Mouse (Mus musculus) spleen, adult 12 weeks (tissue): ENCODE data around the gene Dbr1.
"Not testable (repeated sequence)": the region's sequence is repeated elsewhere in the genome, so short reads cannot be mapped to it uniquely, and the experiment has no call there.

ENCODE experiments used
- DNase-seq: peaks from one replicate; pipeline ENCODE4 v3.0.0; 2022; ENCODE audit warnings: low spot score

Dbr1 gene

GRCm38 (mm10) chr9:99575677-99576480, at the start of gene Dbr1:
Gene Dbr1 (plus strand): TSS chr9:99575799.
- DNase-seq: peak; percentile 81

GRCm38 (mm10) chr9:99531865-99532264, 43.7 kb upstream of the Dbr1 start:
- no peak for DNase-seq

- no peak for DNase-seq
Observed at GRCm38 (mm10) chr9:99546259-99546658, 29.3 kb upstream of the Dbr1 start.

- DNase-seq: no peak
Observed at GRCm38 (mm10) chr9:99552068-99552467, 23.5 kb upstream of the Dbr1 start.

GRCm38 (mm10) chr9:99553049-99553448, 22.6 kb upstream of the Dbr1 start:
- no peak for DNase-seq

GRCm38 (mm10) chr9:99554052-99554451, 21.5 kb upstream of the Dbr1 start:
- DNase-seq: no peak

GRCm38 (mm10) chr9:99555253-99555652, 20.3 kb upstream of the Dbr1 start:
- no peak for DNase-seq

GRCm38 (mm10) chr9:99557580-99558300, 17.9 kb upstream of the Dbr1 start:
- DNase-seq: no peak

GRCm38 (mm10) chr9:99558824-99559556, 16.6 kb upstream of the Dbr1 start:
- DNase-seq: no peak

- no peak for DNase-seq
Observed at GRCm38 (mm10) chr9:99559557-99559904, 16.1 kb upstream of the Dbr1 start.

- DNase-seq: no peak
Observed at GRCm38 (mm10) chr9:99560389-99560788, 15.2 kb upstream of the Dbr1 start.

- peak; percentile 43 for DNase-seq
Observed at GRCm38 (mm10) chr9:99563714-99564113, 11.9 kb upstream of the Dbr1 start.

- DNase-seq: no peak
Observed at GRCm38 (mm10) chr9:99568023-99568346, 7.6 kb upstream of the Dbr1 start.

GRCm38 (mm10) chr9:99568347-99569070, 7.1 kb upstream of the Dbr1 start, which contains the start of gene Armc8:
Gene Armc8 (minus strand): TSS chr9:99568899.
- DNase-seq: peak; percentile 87

GRCm38 (mm10) chr9:99569071-99569397, 6.6 kb upstream of the Dbr1 start:
- no peak for DNase-seq

- DNase-seq: peak; percentile 8
Observed at GRCm38 (mm10) chr9:99580655-99581054, 5.1 kb downstream of the Dbr1 start.

GRCm38 (mm10) chr9:99587505-99588202, 12.1 kb downstream of the Dbr1 start:
- peak; percentile 36 for DNase-seq

- no peak for DNase-seq
Observed at GRCm38 (mm10) chr9:99591144-99591543, 15.5 kb downstream of the Dbr1 start.

- DNase-seq: not testable (repeated sequence)
Observed at GRCm38 (mm10) chr9:99599127-99599526, 23.5 kb downstream of the Dbr1 start.

- no peak for DNase-seq
Observed at GRCm38 (mm10) chr9:99603566-99603965, 28.0 kb downstream of the Dbr1 start.

GRCm38 (mm10) chr9:99612202-99612601, 36.6 kb downstream of the Dbr1 start, which contains the start of gene A4gnt:
Gene A4gnt (plus strand): TSS chr9:99612502.
- DNase-seq: no peak

- DNase-seq: no peak
Observed at GRCm38 (mm10) chr9:99619688-99620087, 44.1 kb downstream of the Dbr1 start.
